Mouse (Mus musculus): Measurements from ENCODE around the gene Mtch2. TPM values are rescaled to one million over a fixed set of nuclear protein-coding genes. Genes with fewer than 3 reads are reported as not detected.
"Not testable (repeated sequence)": the region's sequence is repeated elsewhere in the genome, so short reads cannot be mapped to it uniquely, and the experiment has no call there.

Gene Mtch2
- polyA plus RNA-seq, 1 experiment from 2014 or later, result 249 TPM

DNA sequence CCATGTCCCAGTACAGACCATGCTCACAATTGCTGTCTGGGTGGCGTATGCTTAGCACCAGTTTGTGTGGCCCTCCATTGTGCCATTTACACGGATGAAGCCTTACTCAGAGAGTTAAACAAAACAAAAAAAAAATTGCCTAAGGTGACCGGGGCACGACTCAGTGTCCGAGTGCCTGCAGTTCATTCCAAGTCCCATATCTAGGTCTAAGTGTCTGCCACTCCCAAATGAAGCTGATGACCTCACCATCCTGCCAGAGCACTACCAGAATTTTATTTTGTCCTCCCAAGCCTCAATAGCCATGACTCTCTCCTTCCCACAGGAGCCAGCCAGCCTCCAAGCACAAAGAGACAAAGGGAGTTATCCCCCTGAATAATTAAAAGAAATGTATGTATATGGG is 40.7 kb downstream of the Mtch2 start:
- H3K4me3 ChIP-seq (ENCODE audit: low read length), result no peak overlapping the region
- H3K9ac ChIP-seq (ENCODE audit: low read depth, low read length), result no peak overlapping the region
- H3K4me1 ChIP-seq (ENCODE audit: control insufficient read depth, insufficient read depth, low read length), result no peaks in the 10 kb centered on the region; the same call in 1 of the 2 replicates
- no peaks in the 10 kb centered on the region for H3K9me3 ChIP-seq (ENCODE audit: control insufficient read depth, low read length)
- H3K36me3 ChIP-seq (ENCODE audit: control insufficient read depth, insufficient read depth, low read length), result 0 out of 2 replicates have a peak, but pooled peaks cover 3% of the 10 kb centered on the region
- H3K27me3 ChIP-seq (ENCODE audit: control insufficient read depth, insufficient read depth, low read length), result peaks cover 33% of the 10 kb centered on the region
- 75% methylated on average over 5 of the region's 5 CpGs for WGBS
- ATAC-seq (ENCODE audit: low FRiP score, low TSS enrichment), result no peak
- no peak overlapping the region for H3K4me2 ChIP-seq (replicated peaks; ENCODE audit: low read depth, low read length)
- no peak overlapping the region for H3K27ac ChIP-seq (ENCODE audit: low read depth, low read length)

DNA sequence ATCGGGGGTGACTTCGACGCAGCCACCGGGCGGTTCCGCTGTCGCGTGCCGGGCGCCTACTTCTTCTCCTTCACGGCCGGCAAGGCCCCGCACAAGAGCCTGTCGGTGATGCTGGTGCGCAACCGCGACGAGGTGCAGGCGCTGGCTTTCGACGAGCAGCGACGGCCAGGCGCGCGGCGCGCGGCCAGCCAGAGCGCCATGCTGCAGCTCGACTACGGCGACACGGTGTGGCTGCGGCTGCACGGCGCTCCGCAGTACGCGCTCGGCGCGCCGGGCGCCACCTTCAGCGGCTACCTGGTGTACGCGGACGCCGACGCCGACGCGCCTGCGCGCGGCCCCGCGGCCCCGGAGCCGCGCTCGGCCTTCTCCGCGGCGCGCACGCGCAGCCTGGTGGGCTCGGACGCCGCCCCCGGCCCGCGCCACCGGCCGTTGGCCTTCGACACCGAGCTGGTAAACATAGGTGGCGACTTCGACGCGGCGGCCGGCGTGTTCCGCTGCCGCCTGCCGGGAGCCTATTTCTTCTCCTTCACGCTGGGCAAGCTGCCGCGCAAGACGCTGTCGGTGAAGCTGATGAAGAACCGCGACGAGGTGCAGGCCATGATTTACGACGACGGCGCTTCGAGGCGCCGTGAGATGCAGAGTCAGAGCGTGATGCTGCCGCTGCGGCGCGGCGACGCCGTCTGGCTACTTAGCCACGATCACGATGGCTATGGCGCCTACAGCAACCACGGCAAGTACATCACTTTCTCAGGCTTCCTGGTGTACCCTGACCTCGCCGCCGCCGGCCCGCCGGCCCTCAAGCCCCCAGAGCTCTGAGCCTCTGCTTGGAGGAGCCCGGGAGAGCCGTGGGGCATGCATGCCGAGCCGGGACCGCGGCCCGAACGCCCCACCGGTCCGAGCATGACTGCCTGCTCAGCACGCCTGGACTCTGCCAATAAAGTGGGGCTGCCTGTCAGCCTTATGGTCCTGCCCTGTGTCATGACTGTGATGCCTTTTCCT is 42.9 kb downstream of the Mtch2 start:
- Histone ChIP-seq H3K4me2 (replicated peaks; ENCODE audit: low read depth, low read length) (peak overlapping the region; percentile 89), H3K4me1 (ENCODE audit: control insufficient read depth, insufficient read depth, low read length) (no peaks in the 10 kb centered on the region; the same call in 1 of the 2 replicates), H3K9ac (ENCODE audit: low read depth, low read length) (peak overlapping the region; percentile 59), H3K27ac (ENCODE audit: low read depth, low read length) (no peak overlapping the region), H3K27me3 (ENCODE audit: control insufficient read depth, insufficient read depth, low read length) (peaks cover 33% of the 10 kb centered on the region), H3K36me3 (ENCODE audit: control insufficient read depth, insufficient read depth, low read length) (peaks cover 16% of the 10 kb centered on the region; the same call in 1 of the 2 replicates), H3K9me3 (ENCODE audit: control insufficient read depth, low read length) (no peaks in the 10 kb centered on the region), H3K4me3 (ENCODE audit: low read length) (peak overlapping the region; percentile 47)
- 2% methylated on average over 113 of the region's 133 CpGs for WGBS
- peak; percentile 71 for ATAC-seq (ENCODE audit: low FRiP score, low TSS enrichment)

DNA sequence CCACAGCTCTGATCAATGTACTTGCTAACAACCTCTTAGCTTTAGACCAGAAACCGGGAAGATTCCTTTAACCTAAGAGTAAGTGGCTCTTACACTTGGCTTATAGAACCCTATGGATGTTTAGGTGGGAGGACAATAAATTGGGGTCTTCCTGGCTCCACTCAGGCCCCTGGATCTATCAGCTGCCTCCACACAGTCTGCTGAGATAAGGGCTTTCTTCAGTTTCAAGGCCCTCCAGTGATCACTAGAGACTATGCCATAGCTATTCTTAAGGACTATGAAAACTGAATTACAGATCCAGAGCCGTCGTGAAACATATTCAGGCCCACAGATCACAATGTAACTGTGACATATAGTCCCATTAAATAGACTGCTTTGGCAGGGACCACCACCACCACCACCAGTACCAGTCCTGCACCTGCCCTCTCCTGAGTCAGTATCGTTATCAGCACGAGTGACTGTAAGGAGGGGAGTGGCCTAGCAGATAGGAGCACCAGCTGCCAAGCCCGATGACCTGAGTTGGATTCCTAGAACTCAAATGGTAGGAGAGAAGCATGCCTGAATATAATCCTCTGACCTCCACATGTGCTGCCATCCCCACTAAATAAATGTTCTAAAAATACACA is 46.8 kb downstream of the Mtch2 start:
- Histone ChIP-seq H3K27me3 (ENCODE audit: control insufficient read depth, insufficient read depth, low read length) (peaks cover 6% of the 10 kb centered on the region), H3K9ac (ENCODE audit: low read depth, low read length) (no peak overlapping the region), H3K4me3 (ENCODE audit: low read length) (no peak overlapping the region), H3K36me3 (ENCODE audit: control insufficient read depth, insufficient read depth, low read length) (peaks cover 54% of the 10 kb centered on the region), H3K27ac (ENCODE audit: low read depth, low read length) (no peak overlapping the region), H3K9me3 (ENCODE audit: control insufficient read depth, low read length) (no peaks in the 10 kb centered on the region), H3K4me1 (ENCODE audit: control insufficient read depth, insufficient read depth, low read length) (no peaks in the 10 kb centered on the region), H3K4me2 (replicated peaks; ENCODE audit: low read depth, low read length) (no peak overlapping the region)
- no peak for ATAC-seq (ENCODE audit: low FRiP score, low TSS enrichment)
- 92% methylated on average over 6 of the region's 6 CpGs for WGBS

DNA sequence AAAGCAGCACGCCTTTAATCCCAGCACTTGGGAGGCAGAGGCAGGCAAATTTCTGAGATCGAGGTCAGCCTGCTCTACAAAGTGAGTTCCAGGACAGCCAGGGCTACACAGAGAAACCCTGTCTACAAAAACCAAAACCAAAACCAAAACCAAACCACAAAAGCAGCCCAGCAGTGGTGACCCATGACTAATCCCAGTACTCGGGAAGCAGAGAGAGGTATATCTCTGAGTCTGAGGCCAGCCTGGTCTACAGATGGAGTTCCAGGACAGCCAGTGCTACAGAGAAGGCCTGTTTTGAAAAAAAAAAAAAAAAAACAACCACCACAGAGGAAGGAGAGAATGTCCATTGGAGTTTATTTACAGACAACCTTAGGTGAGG is 47.3 kb downstream of the Mtch2 start:
- not testable (repeated sequence) for H3K4me3 ChIP-seq (ENCODE audit: low read length)

DNA sequence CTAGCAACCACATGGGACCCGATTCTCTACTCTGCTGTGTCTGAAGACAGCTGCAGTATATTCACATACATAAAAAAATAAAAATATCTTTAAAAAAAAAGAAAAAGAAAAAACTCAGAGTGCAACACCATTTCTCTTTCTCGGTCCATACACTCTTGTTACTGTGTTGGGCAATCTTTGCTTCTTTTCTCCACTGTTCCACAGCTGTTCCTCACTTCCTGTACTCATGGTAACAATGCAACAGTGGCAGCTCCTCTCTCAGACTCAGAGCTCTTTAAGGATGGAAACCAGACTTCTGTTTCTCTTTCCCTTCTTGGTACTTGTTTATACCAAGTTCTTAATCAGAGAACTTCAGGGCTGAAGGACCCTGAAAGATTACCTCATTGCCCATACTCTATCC is 56.4 kb downstream of the Mtch2 start:
- Histone ChIP-seq H3K9ac (ENCODE audit: low read depth, low read length) (peak overlapping the region; percentile 89; the same call in 1 of the 2 replicates), H3K27ac (ENCODE audit: low read depth, low read length) (no peak overlapping the region), H3K4me2 (replicated peaks; ENCODE audit: low read depth, low read length) (peak overlapping the region; percentile 53), H3K27me3 (ENCODE audit: control insufficient read depth, insufficient read depth, low read length) (no peaks in the 10 kb centered on the region), H3K9me3 (ENCODE audit: control insufficient read depth, low read length) (no peaks in the 10 kb centered on the region), H3K4me3 (ENCODE audit: low read length) (peak overlapping the region; percentile 74), H3K4me1 (ENCODE audit: control insufficient read depth, insufficient read depth, low read length) (peaks cover 13% of the 10 kb centered on the region; the same call in 1 of the 2 replicates), H3K36me3 (ENCODE audit: control insufficient read depth, insufficient read depth, low read length) (peaks cover 57% of the 10 kb centered on the region)
- 91% methylated on average over 2 of the region's 2 CpGs for WGBS
- no peak for ATAC-seq (ENCODE audit: low FRiP score, low TSS enrichment)

More for the DNA sequence above, 47.3 kb downstream of the Mtch2 start:
- WGBS, result 91% methylated on average over 3 of the region's 3 CpGs
- not testable (repeated sequence) for H3K27ac ChIP-seq (ENCODE audit: low read depth, low read length); H3K4me2 ChIP-seq (replicated peaks; ENCODE audit: low read depth, low read length); H3K9me3 ChIP-seq (ENCODE audit: control insufficient read depth, low read length); ATAC-seq (ENCODE audit: low FRiP score, low TSS enrichment); H3K4me1 ChIP-seq (ENCODE audit: control insufficient read depth, insufficient read depth, low read length); H3K27me3 ChIP-seq (ENCODE audit: control insufficient read depth, insufficient read depth, low read length); H3K9ac ChIP-seq (ENCODE audit: low read depth, low read length)
- peaks cover 58% of the 10 kb centered on the region for H3K36me3 ChIP-seq (ENCODE audit: control insufficient read depth, insufficient read depth, low read length)

DNA sequence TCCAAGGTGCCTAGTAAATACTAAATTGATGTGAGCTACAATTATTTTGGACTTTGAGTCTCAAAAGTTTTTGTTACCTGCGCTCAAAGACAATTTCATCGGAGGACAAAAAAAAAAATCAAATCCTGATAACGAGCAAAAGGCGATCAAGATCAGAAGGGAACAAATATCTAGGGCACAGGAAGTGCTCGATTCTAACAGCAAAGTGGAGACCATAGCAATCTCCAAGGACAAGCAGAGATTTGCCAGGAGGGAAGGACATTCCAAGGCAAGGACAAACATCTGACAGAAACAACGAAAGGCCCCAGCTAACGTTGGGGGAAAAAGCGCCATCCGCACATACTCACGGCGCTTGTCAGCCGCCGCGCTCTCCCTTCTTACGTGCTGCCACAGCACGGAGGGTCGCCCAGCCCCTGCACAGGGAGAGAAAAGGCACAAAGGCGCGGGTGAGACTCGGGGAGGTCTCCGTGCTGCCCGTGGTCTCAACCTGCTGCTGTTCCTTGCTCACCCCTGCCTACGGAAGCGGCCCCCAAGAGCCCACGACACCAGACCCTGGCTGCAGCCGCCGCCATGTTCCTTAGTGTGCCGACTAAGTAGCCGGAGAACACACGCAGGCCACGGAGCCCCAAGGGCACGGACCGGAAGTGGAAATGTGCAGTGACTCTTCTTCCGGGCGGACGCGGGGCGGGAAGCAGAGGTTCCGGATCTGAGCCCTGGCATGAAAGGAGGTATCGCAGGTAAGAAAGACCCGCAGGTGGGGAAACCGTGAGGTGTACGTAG is 57.3 kb downstream of the Mtch2 start, which contains the start of the genes Kbtbd4 and Ndufs3:
Gene Kbtbd4 (plus strand): TSS at position 665 of the 780 bp plus-strand sequence.
Gene Ndufs3 (minus strand): TSS at position 752 of the 780 bp plus-strand sequence.
- peak within 1 kb of the TSS; percentile 75 for H3K27ac ChIP-seq (ENCODE audit: low read depth, low read length)
- under 1% methylated on average over 43 of the region's 43 CpGs for WGBS

DNA sequence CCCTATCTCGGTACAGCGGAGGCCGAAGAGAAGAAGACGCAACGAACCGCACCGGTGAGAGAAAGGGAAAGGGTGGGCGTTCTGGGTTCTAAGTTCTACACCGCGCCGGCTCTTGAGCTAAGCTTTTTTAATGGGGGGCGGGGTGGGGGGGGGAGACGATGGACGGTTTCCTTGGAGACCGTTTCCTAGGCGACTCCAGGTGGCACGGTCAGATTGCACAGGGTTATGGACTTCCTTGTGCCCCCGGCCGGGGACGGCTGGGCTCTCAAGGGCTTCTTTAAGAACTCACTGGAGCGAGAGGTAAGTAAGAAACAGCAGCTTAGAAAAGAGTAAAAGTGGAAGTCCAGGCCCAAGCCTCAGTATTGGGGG is 57.9 kb downstream of the Mtch2 start:
- peak; percentile 81 for ATAC-seq (ENCODE audit: low FRiP score, low TSS enrichment)
- Histone ChIP-seq H3K27me3 (ENCODE audit: control insufficient read depth, insufficient read depth, low read length) (no peaks in the 10 kb centered on the region), H3K36me3 (ENCODE audit: control insufficient read depth, insufficient read depth, low read length) (peaks cover 62% of the 10 kb centered on the region), H3K9ac (ENCODE audit: low read depth, low read length) (peak overlapping the region; percentile 89), H3K4me2 (replicated peaks; ENCODE audit: low read depth, low read length) (peak overlapping the region; percentile 56), H3K4me1 (ENCODE audit: control insufficient read depth, insufficient read depth, low read length) (peaks cover 13% of the 10 kb centered on the region; the same call in 1 of the 2 replicates), H3K27ac (ENCODE audit: low read depth, low read length) (peak overlapping the region; percentile 75), H3K9me3 (ENCODE audit: control insufficient read depth, low read length) (no peaks in the 10 kb centered on the region), H3K4me3 (ENCODE audit: low read length) (peak overlapping the region; percentile 74)
- WGBS, result under 1% methylated on average over 21 of the region's 21 CpGs

More for the DNA sequence above, 57.3 kb downstream of the Mtch2 start, which contains the start of the genes Kbtbd4 and Ndufs3:
- no peaks in the 10 kb centered on the region for H3K27me3 ChIP-seq (ENCODE audit: control insufficient read depth, insufficient read depth, low read length)
- no peaks in the 10 kb centered on the region for H3K9me3 ChIP-seq (ENCODE audit: control insufficient read depth, low read length)
- peak within 1 kb of the TSS; percentile 89 for H3K9ac ChIP-seq (ENCODE audit: low read depth, low read length)
- H3K4me3 ChIP-seq (ENCODE audit: low read length), result peak within 1 kb of the TSS; percentile 74
- peaks cover 13% of the 10 kb centered on the region; the same call in 1 of the 2 replicates for H3K4me1 ChIP-seq (ENCODE audit: control insufficient read depth, insufficient read depth, low read length)
- H3K4me2 ChIP-seq (replicated peaks; ENCODE audit: low read depth, low read length), result peak within 1 kb of the TSS; percentile 56
- peak; percentile 95 for ATAC-seq (ENCODE audit: low FRiP score, low TSS enrichment)
- peaks cover 58% of the 10 kb centered on the region for H3K36me3 ChIP-seq (ENCODE audit: control insufficient read depth, insufficient read depth, low read length)

DNA sequence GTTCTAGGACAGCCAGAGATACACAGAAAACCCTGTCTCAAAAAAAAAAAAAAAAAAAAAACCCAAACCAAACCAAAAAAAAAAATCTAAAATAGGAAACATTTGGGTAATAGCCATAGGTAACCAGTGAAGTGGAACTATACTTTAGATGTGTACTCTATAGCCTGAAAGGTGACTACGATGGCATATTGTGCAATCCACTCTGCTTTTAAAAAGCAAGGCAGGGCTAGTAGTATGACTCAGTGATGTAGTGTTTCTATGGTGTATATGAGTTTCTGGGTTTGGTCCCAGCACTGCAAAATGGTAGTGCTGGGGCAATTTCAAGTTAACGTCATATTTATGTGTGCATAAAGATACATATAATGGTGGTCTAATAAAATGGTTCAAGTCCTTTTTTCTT is 59.8 kb downstream of the Mtch2 start:
- Histone ChIP-seq H3K9me3 (ENCODE audit: control insufficient read depth, low read length) (no peaks in the 10 kb centered on the region), H3K4me3 (ENCODE audit: low read length) (no peak overlapping the region), H3K4me2 (replicated peaks; ENCODE audit: low read depth, low read length) (no peak overlapping the region), H3K27ac (ENCODE audit: low read depth, low read length) (no peak overlapping the region), H3K36me3 (ENCODE audit: control insufficient read depth, insufficient read depth, low read length) (peaks cover 67% of the 10 kb centered on the region), H3K4me1 (ENCODE audit: control insufficient read depth, insufficient read depth, low read length) (peaks cover 13% of the 10 kb centered on the region; the same call in 1 of the 2 replicates), H3K27me3 (ENCODE audit: control insufficient read depth, insufficient read depth, low read length) (no peaks in the 10 kb centered on the region), H3K9ac (ENCODE audit: low read depth, low read length) (no peak overlapping the region)
- no peak for ATAC-seq (ENCODE audit: low FRiP score, low TSS enrichment)
- 100% methylated on average over 2 of the region's 2 CpGs for WGBS
